Mouse (Mus musculus): ENCODE measurements around the gene Ndufb11. TPM values are rescaled to one million over a fixed set of nuclear protein-coding genes. Genes with fewer than 3 reads are reported as not detected.

The Ndufb11 gene
- polyA plus RNA-seq, 1 experiment from 2014 or later = 322 TPM

- ChIA-PET CTCF (interaction anchor here (1.5 kb wide), 1 partner anchor 9 kb away, joined by 3 read pairs; no protein-coding TSS in a partner anchor), POLR2A (no interaction called here)
- DNase-seq (ENCODE audit: low read depth, low spot score) = no peak
- peak; percentile 11 for ATAC-seq
- peaks cover 4% of the 10 kb centered on the region for H3K27me3 ChIP-seq
- in situ Hi-C loops (cut with MboI; ENCODE audit: low pct_unique_long_range_greater_than_20kb) = no loop called here
- TF ChIP-seq CTCF (IDR thresholded peaks at IDR 0.05) = no peak
Observed at GRCm38 (mm10) chrX:20617903-20618399, 532 bp upstream of the Ndufb11 start.

GRCm38 (mm10) chrX:20616861-20617175 lies 601 bp downstream of the Ndufb11 start:
- peaks cover 5% of the 10 kb centered on the region for H3K27me3 ChIP-seq
- POLR2A ChIA-PET = interaction anchor here (0.6 kb wide), 1 partner anchor 10 kb away, joined by 3 read pairs; no protein-coding TSS in a partner anchor
- in situ Hi-C loops (cut with MboI; ENCODE audit: low pct_unique_long_range_greater_than_20kb) = no loop called here
- DNase-seq (ENCODE audit: low read depth, low spot score) (no peak), ATAC-seq (peak; percentile 3)
- no peak for TF ChIP-seq CTCF (IDR thresholded peaks at IDR 0.05)
- CTCF ChIA-PET = interaction anchor here (1.5 kb wide), 1 partner anchor 10 kb away, joined by 3 read pairs; no protein-coding TSS in a partner anchor

GRCm38 (mm10) chrX:20608500-20608899 lies 8.9 kb downstream of the Ndufb11 start:
- peaks cover 5% of the 10 kb centered on the region for H3K27me3 ChIP-seq
- ChIA-PET CTCF (no interaction called here), POLR2A (no interaction called here)
- in situ Hi-C loops (cut with MboI; ENCODE audit: low pct_unique_long_range_greater_than_20kb) = no loop called here
- ATAC-seq (no peak), DNase-seq (ENCODE audit: low read depth, low spot score) (no peak)
- TF ChIP-seq CTCF (IDR thresholded peaks at IDR 0.05) = no peak

- CTCF ChIA-PET = no interaction called here
- in situ Hi-C loops (cut with MboI; ENCODE audit: low pct_unique_long_range_greater_than_20kb) = loop anchor here (10.0 kb wide), 1 partner anchor 233 kb away; no protein-coding TSS in a partner anchor
- no peaks in the 10 kb centered on the region for H3K27me3 ChIP-seq
- DNase-seq (ENCODE audit: low read depth, low spot score) = no peak
- TF ChIP-seq CTCF (IDR thresholded peaks at IDR 0.05) = peak; percentile 54
- POLR2A ChIA-PET = no interaction called here
- no peak for ATAC-seq
Observed at GRCm38 (mm10) chrX:20587968-20588367, 29.5 kb downstream of the Ndufb11 start.

- in situ Hi-C loops (cut with MboI; ENCODE audit: low pct_unique_long_range_greater_than_20kb) = loop anchor here (10.0 to 25.0 kb wide), 2 partner anchors 412 to 549 kb away; no protein-coding TSS in a partner anchor
- H3K27me3 ChIP-seq = peaks cover 10% of the 10 kb centered on the region
- ChIA-PET CTCF (no interaction called here), POLR2A (no interaction called here)
- ATAC-seq (no peak), DNase-seq (ENCODE audit: low read depth, low spot score) (no peak)
- no peak for TF ChIP-seq CTCF (IDR thresholded peaks at IDR 0.05)
Observed at GRCm38 (mm10) chrX:20573927-20574326, 43.5 kb downstream of the Ndufb11 start.

- ChIA-PET POLR2A (no interaction called here), CTCF (interaction anchor here (1.0 kb wide), 1 partner anchor 12 kb away, joined by 4 read pairs; no protein-coding TSS in a partner anchor)
- ATAC-seq (no peak), DNase-seq (ENCODE audit: low read depth, low spot score) (no peak)
- in situ Hi-C loops (cut with MboI; ENCODE audit: low pct_unique_long_range_greater_than_20kb) = loop anchor here (10.0 to 25.0 kb wide), 2 partner anchors 410 to 548 kb away; no protein-coding TSS in a partner anchor
- no peak for TF ChIP-seq CTCF (IDR thresholded peaks at IDR 0.05)
- H3K27me3 ChIP-seq = peaks cover 10% of the 10 kb centered on the region
Observed at GRCm38 (mm10) chrX:20572683-20573082, 44.7 kb downstream of the Ndufb11 start.

GRCm38 (mm10) chrX:20571024-20571423 lies 46.4 kb downstream of the Ndufb11 start:
- ATAC-seq = no peak

More at GRCm38 (mm10) chrX:20571024-20571423, 46.4 kb downstream of the Ndufb11 start:
- in situ Hi-C loops (cut with MboI; ENCODE audit: low pct_unique_long_range_greater_than_20kb) = loop anchor here (10.0 to 25.0 kb wide), 2 partner anchors 409 to 546 kb away; no protein-coding TSS in a partner anchor
- ChIA-PET CTCF (interaction anchor here (1.2 kb wide), 1 partner anchor 14 kb away, joined by 3 read pairs; no protein-coding TSS in a partner anchor), POLR2A (no interaction called here)
- H3K27me3 ChIP-seq = peaks cover 4% of the 10 kb centered on the region
- no peak for DNase-seq (ENCODE audit: low read depth, low spot score)
- TF ChIP-seq CTCF (IDR thresholded peaks at IDR 0.05) = no peak

Other genes with a start within 250 kb of the Ndufb11 start
- gene Jade3, start 191.9 kb downstream of the Ndufb11 start, polyA plus RNA-seq (2021) = 4.6 TPM
- 0.05 TPM for gene Rgn, start 67.8 kb downstream of the Ndufb11 start, polyA plus RNA-seq (2021)
- 51.4 TPM for gene Rbm10, start 116 bp downstream of the Ndufb11 start, polyA plus RNA-seq (2021)
- gene Uba1, start 40.7 kb upstream of the Ndufb11 start, polyA plus RNA-seq (2021) = 307 TPM
- 151 TPM for gene Cdk16, start 70.3 kb upstream of the Ndufb11 start, polyA plus RNA-seq (2021)
- gene Usp11, start 86.3 kb upstream of the Ndufb11 start, polyA plus RNA-seq (2021) = 42.7 TPM
- 94.5 TPM for gene Araf, start 180.2 kb upstream of the Ndufb11 start, polyA plus RNA-seq (2021)

Measured in Patski (cell line).